8 mouse cellular contexts compared by ENCODE assay signal in genomic region chr16:38399531-38400231, GRCm38 (mm10). TPM values are rescaled to one million over a fixed set of nuclear protein-coding genes. Genes with fewer than 3 reads are reported as not detected.
DNase-seq lines count a peak whose midpoint lies in the region; ATAC-seq lines count a peak whose summit lies in the region.

No protein-coding gene starts in this region.

- H3K4me1 ChIP-seq in forebrain, embryonic 10.5 days: peaks cover 17% of the 10 kb centered on the region
- peaks cover 17 to 25% of the 10 kb centered on the region in 2 experiments for H3K4me1 ChIP-seq in heart, embryonic 14.5 days (ENCODE audit: control insufficient read depth in 2 of 2, insufficient read depth in 2 of 2, low read length in 2 of 2)
- H3K4me1 ChIP-seq in kidney, embryonic 16.5 days (ENCODE audit: insufficient read depth, low read length): peaks cover 23% of the 10 kb centered on the region
- H3K4me1 ChIP-seq in liver, embryonic 16.5 days (ENCODE audit: control insufficient read depth, low read depth, low read length): peaks cover 16% of the 10 kb centered on the region
- H3K4me1 ChIP-seq in neural tube, embryonic 11.5 days (ENCODE audit: control insufficient read depth, insufficient read depth, low read length): 0 out of 2 replicates have a peak, but pooled peaks cover 2% of the 10 kb centered on the region
- H3K4me1 ChIP-seq in stomach, embryonic 16.5 days (ENCODE audit: control insufficient read depth, insufficient read depth, low read length): peaks cover 12% of the 10 kb centered on the region

- peak; percentile 58; the same call in 1 of the 2 replicates for ATAC-seq in heart, embryonic 14.5 days (ENCODE audit: insufficient number of reproducible peaks, insufficient read depth, low FRiP score, low read depth)
- peak; percentile 91 for ATAC-seq in kidney, embryonic 16.5 days (ENCODE audit: low FRiP score, low TSS enrichment)
- peak; percentile 89 for ATAC-seq in liver, embryonic 16.5 days (ENCODE audit: low read depth)
- no peak for ATAC-seq in neural tube, embryonic 11.5 days (ENCODE audit: insufficient read depth, low FRiP score, low TSS enrichment)
- peak; percentile 77; the same call in 1 of the 2 replicates for ATAC-seq in stomach, embryonic 16.5 days (ENCODE audit: insufficient read depth, low FRiP score)

- DNase-seq in urinary bladder, postnatal 36 days (ENCODE audit: low spot score in 2 of 2): peak; percentile 44 to 54
- no peak for DNase-seq in urinary bladder, postnatal 25 days (ENCODE audit: low spot score)
- peak; percentile 59 for DNase-seq in forebrain, embryonic 10.5 days (ENCODE audit: extremely low spot score, low spot score)
- peak; percentile 48 for DNase-seq in neural tube, embryonic 11.5 days (ENCODE audit: low spot score)

- H3K27me3 ChIP-seq in forebrain, embryonic 10.5 days (ENCODE audit: poor library complexity, severe bottlenecking): no peaks in the 10 kb centered on the region
- H3K27me3 ChIP-seq in heart, embryonic 14.5 days (ENCODE audit: control insufficient read depth, insufficient read depth, low read length): no peaks in the 10 kb centered on the region
- no peaks in the 10 kb centered on the region for H3K27me3 ChIP-seq in kidney, embryonic 16.5 days (ENCODE audit: insufficient read depth, low read length)
- H3K27me3 ChIP-seq in liver, embryonic 16.5 days (ENCODE audit: control insufficient read depth, insufficient read depth, low read depth, low read length): no peaks in the 10 kb centered on the region
- H3K27me3 ChIP-seq in neural tube, embryonic 11.5 days (ENCODE audit: control insufficient read depth, insufficient read depth, low read length): no peaks in the 10 kb centered on the region
- no peaks in the 10 kb centered on the region for H3K27me3 ChIP-seq in stomach, embryonic 16.5 days (ENCODE audit: control insufficient read depth, insufficient read depth, low read length)

- peak overlapping the region; percentile 68 for H3K9ac ChIP-seq in heart, embryonic 14.5 days (ENCODE audit: low read length)
- H3K9ac ChIP-seq in kidney, embryonic 16.5 days (replicated peaks; ENCODE audit: low read length): peak overlapping the region; percentile 69
- peak overlapping the region; percentile 3; the same call in 1 of the 2 replicates for H3K9ac ChIP-seq in liver, embryonic 16.5 days (ENCODE audit: low read depth, low read length)
- peak overlapping the region; percentile 30 for H3K9ac ChIP-seq in neural tube, embryonic 11.5 days (ENCODE audit: low read length)
- peak overlapping the region; percentile 46 for H3K9ac ChIP-seq in stomach, embryonic 16.5 days (ENCODE audit: low read length)

- H3K27ac ChIP-seq in forebrain, embryonic 10.5 days: peak overlapping the region; percentile 83
- H3K27ac ChIP-seq in heart, embryonic 14.5 days (replicated peaks in 1 of 2; ENCODE audit: control insufficient read depth in 1 of 2, insufficient read depth in 1 of 2, low read depth in 2 of 2, low read length in 2 of 2): peak overlapping the region; percentile 2 to 53; a peak in 3 of 4 replicates
- peak overlapping the region; percentile 88 for H3K27ac ChIP-seq in kidney, embryonic 16.5 days (ENCODE audit: low read length)
- H3K27ac ChIP-seq in liver, embryonic 16.5 days (ENCODE audit: low read length): peak overlapping the region; percentile 75
- H3K27ac ChIP-seq in neural tube, embryonic 11.5 days (ENCODE audit: low read depth, low read length): no peak overlapping the region
- peak overlapping the region; percentile 51; the same call in 1 of the 2 replicates for H3K27ac ChIP-seq in stomach, embryonic 16.5 days (ENCODE audit: low read length)

- peak overlapping the region; percentile 73 for H3K4me2 ChIP-seq in heart, embryonic 14.5 days (ENCODE audit: low read length)
- H3K4me2 ChIP-seq in kidney, embryonic 16.5 days (replicated peaks; ENCODE audit: low read depth, low read length): peak overlapping the region; percentile 66
- peak overlapping the region; percentile 41; the same call in 1 of the 2 replicates for H3K4me2 ChIP-seq in liver, embryonic 16.5 days (ENCODE audit: low read depth, low read length)
- H3K4me2 ChIP-seq in neural tube, embryonic 11.5 days (ENCODE audit: low read depth): peak overlapping the region; percentile 37
- peak overlapping the region; percentile 50 for H3K4me2 ChIP-seq in stomach, embryonic 16.5 days (ENCODE audit: low read depth, low read length)

- H3K4me3 ChIP-seq in forebrain, embryonic 10.5 days: peak overlapping the region; percentile 42
- H3K4me3 ChIP-seq in heart, embryonic 14.5 days (ENCODE audit: control insufficient read depth in 1 of 2, insufficient read depth in 1 of 2, low read depth in 1 of 2, low read length in 2 of 2): peak overlapping the region; percentile 34 to 42
- H3K4me3 ChIP-seq in kidney, embryonic 16.5 days (ENCODE audit: low read length): peak overlapping the region; percentile 37
- peak overlapping the region; percentile 18 for H3K4me3 ChIP-seq in liver, embryonic 16.5 days (ENCODE audit: low read depth, low read length)
- H3K4me3 ChIP-seq in neural tube, embryonic 11.5 days (ENCODE audit: low read depth, low read length): 0 out of 2 replicates have a peak overlapping the region, but pooled peaks have one; percentile 9
- H3K4me3 ChIP-seq in stomach, embryonic 16.5 days (replicated peaks; ENCODE audit: low read length): peak overlapping the region; percentile 31

- H3K9me3 ChIP-seq in forebrain, embryonic 10.5 days: no peaks in the 10 kb centered on the region
- H3K9me3 ChIP-seq in heart, embryonic 14.5 days (ENCODE audit: control insufficient read depth, low read length): no peaks in the 10 kb centered on the region
- H3K9me3 ChIP-seq in kidney, embryonic 16.5 days (ENCODE audit: low read length): 0 out of 2 replicates have a peak, but pooled peaks cover 3% of the 10 kb centered on the region
- no peaks in the 10 kb centered on the region for H3K9me3 ChIP-seq in liver, embryonic 16.5 days (replicated peaks; ENCODE audit: control insufficient read depth, low read length)
- no peaks in the 10 kb centered on the region for H3K9me3 ChIP-seq in neural tube, embryonic 11.5 days (ENCODE audit: control insufficient read depth, low read length)
- no peaks in the 10 kb centered on the region for H3K9me3 ChIP-seq in stomach, embryonic 16.5 days (replicated peaks; ENCODE audit: control insufficient read depth, low read length)

- H3K36me3 ChIP-seq in forebrain, embryonic 10.5 days (replicated peaks): no peaks in the 10 kb centered on the region
- H3K36me3 ChIP-seq in heart, embryonic 14.5 days (ENCODE audit: control insufficient read depth, insufficient read depth, low read length): no peaks in the 10 kb centered on the region
- no peaks in the 10 kb centered on the region for H3K36me3 ChIP-seq in kidney, embryonic 16.5 days (ENCODE audit: insufficient read depth, low read length)
- H3K36me3 ChIP-seq in liver, embryonic 16.5 days (ENCODE audit: control insufficient read depth, insufficient read depth): no peaks in the 10 kb centered on the region
- no peaks in the 10 kb centered on the region for H3K36me3 ChIP-seq in neural tube, embryonic 11.5 days (ENCODE audit: control insufficient read depth, insufficient read depth, low read length)
- no peaks in the 10 kb centered on the region for H3K36me3 ChIP-seq in stomach, embryonic 16.5 days (ENCODE audit: control insufficient read depth, insufficient read depth, low read length)

- WGBS in forebrain, embryonic 10.5 days: 8% methylated on average over 17 of the region's 17 CpGs
- WGBS in heart, embryonic 14.5 days: 16% methylated on average over 17 of the region's 17 CpGs
- 6% methylated on average over 17 of the region's 17 CpGs for WGBS in kidney, embryonic 16.5 days
- 14% methylated on average over 17 of the region's 17 CpGs for WGBS in liver, embryonic 16.5 days (ENCODE audit: insufficient replicate concordance)
- 23% methylated on average over 17 of the region's 17 CpGs for WGBS in neural tube, embryonic 11.5 days
- 16% methylated on average over 17 of the region's 17 CpGs for WGBS in stomach, embryonic 16.5 days

RNA-seq across cellular contexts. Expression of gene Pla1a, which starts 33.3 kb away (rescaled TPM):
- polyA plus RNA-seq in forebrain, embryonic 10.5 days (2016; fragmentation: Nextera tagmentation; extraction: Ambion mirVana): not detected in 2 replicates
- 1.3 and 1.8 TPM in 2 replicates for polyA plus RNA-seq in heart, embryonic 14.5 days (2014; fragmentation: Nextera tagmentation; extraction: Ambion mirVana)
- polyA plus RNA-seq in kidney, embryonic 16.5 days (2015; fragmentation: Nextera tagmentation; extraction: Ambion mirVana): 9.4 and 10.0 TPM in 2 replicates
- 34.8 and 40.4 TPM in 2 replicates for polyA plus RNA-seq in liver, embryonic 16.5 days (2015; fragmentation: Nextera tagmentation; extraction: Ambion mirVana)
- 0.20 and 0.23 TPM in 2 replicates for polyA plus RNA-seq in neural tube, embryonic 11.5 days (2014; fragmentation: Nextera tagmentation; extraction: Ambion mirVana)
- 2.3 and 2.6 TPM in 2 replicates for polyA plus RNA-seq in stomach, embryonic 16.5 days (2015; fragmentation: Nextera tagmentation; extraction: Ambion mirVana)

RNA-seq across cellular contexts. Expression of gene Popdc2, which starts 37.7 kb away (rescaled TPM):
- 0.63 and 0.73 TPM in 2 replicates for polyA plus RNA-seq in forebrain, embryonic 10.5 days (2016; fragmentation: Nextera tagmentation; extraction: Ambion mirVana)
- polyA plus RNA-seq in heart, embryonic 14.5 days (2014; fragmentation: Nextera tagmentation; extraction: Ambion mirVana): 364 and 390 TPM in 2 replicates
- polyA plus RNA-seq in kidney, embryonic 16.5 days (2015; fragmentation: Nextera tagmentation; extraction: Ambion mirVana): 0.54 and 6.7 TPM in 2 replicates
- polyA plus RNA-seq in liver, embryonic 16.5 days (2015; fragmentation: Nextera tagmentation; extraction: Ambion mirVana): 21.8 and 26.4 TPM in 2 replicates
- 1.2 and 1.3 TPM in 2 replicates for polyA plus RNA-seq in neural tube, embryonic 11.5 days (2014; fragmentation: Nextera tagmentation; extraction: Ambion mirVana)
- polyA plus RNA-seq in stomach, embryonic 16.5 days (2015; fragmentation: Nextera tagmentation; extraction: Ambion mirVana): 12.3 and 16.2 TPM in 2 replicates

RNA-seq across cellular contexts. Expression of gene Adprh, which starts 52.8 kb away (rescaled TPM):
- 149 and 153 TPM in 2 replicates for polyA plus RNA-seq in forebrain, embryonic 10.5 days (2016; fragmentation: Nextera tagmentation; extraction: Ambion mirVana)
- polyA plus RNA-seq in heart, embryonic 14.5 days (2014; fragmentation: Nextera tagmentation; extraction: Ambion mirVana): 78.7 and 90.5 TPM in 2 replicates
- polyA plus RNA-seq in kidney, embryonic 16.5 days (2015; fragmentation: Nextera tagmentation; extraction: Ambion mirVana): 94.3 and 102 TPM in 2 replicates
- 28.8 and 31.0 TPM in 2 replicates for polyA plus RNA-seq in liver, embryonic 16.5 days (2015; fragmentation: Nextera tagmentation; extraction: Ambion mirVana)
- 143 and 144 TPM in 2 replicates for polyA plus RNA-seq in neural tube, embryonic 11.5 days (2014; fragmentation: Nextera tagmentation; extraction: Ambion mirVana)
- polyA plus RNA-seq in stomach, embryonic 16.5 days (2015; fragmentation: Nextera tagmentation; extraction: Ambion mirVana): 73.0 and 79.4 TPM in 2 replicates

RNA-seq across cellular contexts. Expression of gene Gm21987, which starts 52.8 kb away (rescaled TPM):
- polyA plus RNA-seq in forebrain, embryonic 10.5 days (2016; fragmentation: Nextera tagmentation; extraction: Ambion mirVana): not detected in 2 replicates
- 4.4 and 4.9 TPM in 2 replicates for polyA plus RNA-seq in heart, embryonic 14.5 days (2014; fragmentation: Nextera tagmentation; extraction: Ambion mirVana)
- polyA plus RNA-seq in kidney, embryonic 16.5 days (2015; fragmentation: Nextera tagmentation; extraction: Ambion mirVana): not detected in 2 replicates
- polyA plus RNA-seq in liver, embryonic 16.5 days (2015; fragmentation: Nextera tagmentation; extraction: Ambion mirVana): not detected in 2 replicates
- polyA plus RNA-seq in neural tube, embryonic 11.5 days (2014; fragmentation: Nextera tagmentation; extraction: Ambion mirVana): not detected in 2 replicates
- 0.52 and 0.90 TPM in 2 replicates for polyA plus RNA-seq in stomach, embryonic 16.5 days (2015; fragmentation: Nextera tagmentation; extraction: Ambion mirVana)

RNA-seq across cellular contexts. Expression of gene Cox17, which starts 52.9 kb away (rescaled TPM):
- polyA plus RNA-seq in forebrain, embryonic 10.5 days (2016; fragmentation: Nextera tagmentation; extraction: Ambion mirVana): 134 TPM in 2 replicates
- polyA plus RNA-seq in heart, embryonic 14.5 days (2014; fragmentation: Nextera tagmentation; extraction: Ambion mirVana): 337 TPM in 2 replicates
- polyA plus RNA-seq in kidney, embryonic 16.5 days (2015; fragmentation: Nextera tagmentation; extraction: Ambion mirVana): 147 and 149 TPM in 2 replicates
- polyA plus RNA-seq in liver, embryonic 16.5 days (2015; fragmentation: Nextera tagmentation; extraction: Ambion mirVana): 209 and 258 TPM in 2 replicates
- 113 and 118 TPM in 2 replicates for polyA plus RNA-seq in neural tube, embryonic 11.5 days (2014; fragmentation: Nextera tagmentation; extraction: Ambion mirVana)
- polyA plus RNA-seq in stomach, embryonic 16.5 days (2015; fragmentation: Nextera tagmentation; extraction: Ambion mirVana): 151 and 186 TPM in 2 replicates

Comparison
In these comparisons a context has a peak if more than half of its experiments do, and no peak if none do; other contexts are left out.
1. H3K9ac ChIP-seq: peak in every context shown above with its lines; median percentile 69 in kidney, embryonic 16.5 days; 68 in heart, embryonic 14.5 days; 46 in stomach, embryonic 16.5 days; 30 in neural tube, embryonic 11.5 days; 3 in liver, embryonic 16.5 days.
2. RNA of gene Popdc2, which starts 37.7 kb away (polyA plus RNA-seq): 364 to 390 TPM in heart, embryonic 14.5 days; 21.8 to 26.4 TPM in liver, embryonic 16.5 days, 12.3 to 16.2 TPM in stomach, embryonic 16.5 days, 0.54 to 6.7 TPM in kidney, embryonic 16.5 days, 1.2 to 1.3 TPM in neural tube, embryonic 11.5 days and 0.63 to 0.73 TPM in forebrain, embryonic 10.5 days; every median in the first group is over 10 times any median in the second.
3. Peak in every context shown above with its lines, with median percentiles within 50 percentile points of each other: H3K4me3 ChIP-seq and H3K4me2 ChIP-seq.